Mouse (Mus musculus) brown adipose tissue, adult 24 weeks (tissue): ENCODE data around the gene Gusb. TPM values are rescaled to one million over a fixed set of nuclear protein-coding genes. Genes with fewer than 3 reads are reported as not detected.
A peak's percentile ranks its signal among the peaks of the same experiment; 100 is the strongest.
"Not testable (repeated sequence)": the region's sequence is repeated elsewhere in the genome, so short reads cannot be mapped to it uniquely, and the experiment has no call there.

Source experiments
- H3K27ac ChIP-seq: fragments of 200-500 bp; replicated peaks from 2 replicates; pipeline ENCODE4 v1.5.1; 2012; ENCODE audit warnings: low read depth, mild to moderate bottlenecking, low read length
- H3K4me1 ChIP-seq: fragments of 200-500 bp; 2 replicates; pipeline ENCODE4 v1.6.1; 2012; ENCODE audit warnings: low read length, mixed read lengths; ENCODE audit not compliant: control insufficient read depth, insufficient read depth, insufficient read length
- H3K4me3 ChIP-seq: fragments of 200-500 bp; 2 replicates; pipeline ENCODE4 v1.5.1; 2012; ENCODE audit warnings: low read depth, mild to moderate bottlenecking, low read length, moderate library complexity; ENCODE audit not compliant: insufficient read depth
- polyA plus RNA-seq: library from polyadenylated mRNA; stranded (reverse); fragments of >200 nt; gene quantifications from 2 replicates; pipeline ENCODE4 v1.2.4, GENCODE M21; 2012; ENCODE audit not compliant: missing spikeins, insufficient read depth, insufficient read length

Gene Gusb
- 16.5 and 18.5 TPM in 2 replicates for polyA plus RNA-seq

DNA sequence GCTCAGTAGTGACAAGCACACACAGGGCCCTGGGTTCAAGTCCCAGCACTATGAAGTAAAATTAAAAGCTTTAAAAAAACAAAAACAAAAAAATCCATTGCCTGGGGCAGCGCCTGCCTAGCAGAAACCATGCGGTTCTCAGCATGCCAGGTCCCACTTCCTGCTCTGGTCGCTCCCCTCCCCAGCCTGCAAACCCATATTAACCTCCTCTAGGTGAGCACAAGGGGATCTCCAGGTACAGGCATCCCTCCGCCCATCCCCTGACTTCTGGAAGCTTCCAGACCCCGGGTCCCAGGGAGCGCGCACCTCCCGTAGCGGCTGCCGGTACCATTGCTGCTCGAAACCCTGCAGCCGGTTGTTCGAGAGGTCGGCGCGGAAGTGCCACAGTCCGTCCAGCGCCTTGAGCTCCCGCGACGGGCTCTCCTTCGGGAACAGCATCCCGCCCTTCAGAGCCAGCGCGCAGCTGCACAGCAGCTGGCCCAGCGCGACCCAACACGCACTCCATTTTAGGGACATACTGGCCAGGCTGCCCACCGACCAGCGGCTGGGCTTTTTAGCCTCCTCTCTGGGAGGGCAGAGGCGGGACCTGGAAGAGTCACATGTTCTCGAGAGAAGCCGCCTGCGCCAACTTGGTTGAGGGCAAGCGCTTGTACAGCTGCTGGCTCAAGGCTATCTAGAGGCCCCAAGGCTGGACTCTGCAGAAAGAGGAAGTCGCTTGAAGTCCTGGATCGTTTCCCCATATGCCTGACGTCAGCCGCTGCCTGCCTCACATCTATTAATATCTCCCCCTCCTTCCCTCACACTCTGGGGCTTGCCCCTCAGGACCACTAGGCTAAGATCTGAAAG, at the start of gene Gusb:
TSS of gene Gusb (minus strand) at position 749 of the 846 bp plus-strand sequence.
- Histone ChIP-seq H3K27ac (peak within 1 kb of the TSS; percentile 96), H3K4me1 (peaks cover 8% of the 10 kb centered on the region; the same call in 1 of the 2 replicates), H3K4me3 (peak within 1 kb of the TSS; percentile 90)

DNA sequence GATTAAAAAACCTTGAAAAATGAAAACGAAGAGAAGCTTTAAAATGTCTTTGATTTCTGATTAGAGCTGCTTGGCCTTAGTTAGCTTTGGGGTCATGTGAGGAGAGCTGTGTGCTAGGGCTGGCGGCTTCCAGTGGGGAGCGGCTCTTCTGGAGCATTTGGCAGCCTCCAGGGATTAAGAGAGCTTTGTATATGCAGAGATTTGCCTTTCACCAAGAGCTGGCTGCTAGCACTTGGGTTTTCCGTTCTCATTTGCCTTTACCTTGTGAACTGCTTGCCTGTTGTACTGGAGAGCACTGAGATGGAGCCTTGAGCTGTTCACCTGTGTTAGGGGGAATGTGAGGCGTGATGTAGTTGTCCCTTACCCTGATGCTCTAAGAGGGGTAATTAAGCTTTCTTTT, 49.7 kb upstream of the Gusb start:
- no peak overlapping the region for H3K4me3 ChIP-seq
- H3K4me1 ChIP-seq = peaks cover 32% of the 10 kb centered on the region
- H3K27ac ChIP-seq = peak overlapping the region; percentile 10; the same call in 1 of the 2 replicates

DNA sequence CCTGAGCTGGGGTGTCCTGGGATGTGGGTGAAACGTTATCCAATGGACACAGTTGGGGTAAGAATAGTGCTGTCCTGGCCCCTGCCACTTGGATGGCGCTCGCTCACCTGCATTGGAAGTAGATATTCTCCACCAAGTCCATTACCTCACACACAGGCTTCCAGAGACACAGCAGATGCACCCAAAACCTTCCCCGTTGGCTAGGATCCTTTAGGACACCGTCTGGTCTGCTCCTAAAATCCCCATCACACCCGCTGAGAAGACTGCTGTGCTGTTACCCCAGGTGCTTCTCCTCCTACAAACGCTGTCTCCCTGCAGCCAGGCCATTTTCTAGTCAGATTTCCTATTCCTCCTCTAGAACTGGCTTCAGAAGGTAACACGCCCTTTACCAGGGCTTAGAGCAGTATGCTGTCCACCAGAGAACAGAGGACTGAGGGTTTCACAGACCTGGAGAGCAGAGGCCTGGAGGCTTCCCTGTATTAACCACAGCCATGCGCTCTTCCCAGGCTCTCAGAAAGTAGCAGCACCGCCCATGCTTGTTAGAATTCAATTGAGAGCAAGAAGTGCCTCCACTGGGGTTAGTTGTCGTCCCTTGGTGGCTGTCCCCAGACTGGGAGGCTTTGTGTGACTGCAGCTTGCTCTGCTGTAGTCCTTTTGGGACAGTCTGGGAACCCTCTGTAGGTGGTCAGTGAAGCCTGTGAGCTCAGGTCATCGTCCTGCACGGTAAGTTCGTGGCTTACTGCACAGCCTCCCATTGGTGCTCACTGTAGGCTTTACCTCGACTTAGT, 48.4 kb upstream of the Gusb start:
- peak overlapping the region; percentile 33 for H3K27ac ChIP-seq
- peaks cover 40% of the 10 kb centered on the region for H3K4me1 ChIP-seq
- no peak overlapping the region for H3K4me3 ChIP-seq

DNA sequence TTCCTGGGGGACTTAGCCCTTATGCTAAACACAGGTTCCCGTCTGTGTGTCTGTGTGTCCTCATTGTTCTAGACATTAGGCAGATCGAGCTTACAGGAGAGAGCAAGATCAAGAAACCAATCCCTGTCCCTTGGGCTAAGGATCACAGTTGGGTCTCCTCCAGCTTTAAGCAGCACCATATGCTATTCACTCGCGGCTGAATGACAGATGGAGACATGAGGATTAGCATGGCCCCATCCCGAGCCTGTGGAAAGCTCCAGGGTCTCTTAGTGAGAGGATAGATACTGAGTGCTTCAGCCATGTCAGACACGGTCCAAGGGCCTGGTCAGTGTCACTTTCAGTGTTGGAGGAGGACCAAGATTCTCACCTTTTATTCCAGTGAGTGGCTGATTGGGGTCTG, 47.6 kb upstream of the Gusb start:
- H3K4me3 ChIP-seq = no peak overlapping the region
- H3K4me1 ChIP-seq = peaks cover 48% of the 10 kb centered on the region
- H3K27ac ChIP-seq = no peak overlapping the region; the same call in 1 of the 2 replicates

DNA sequence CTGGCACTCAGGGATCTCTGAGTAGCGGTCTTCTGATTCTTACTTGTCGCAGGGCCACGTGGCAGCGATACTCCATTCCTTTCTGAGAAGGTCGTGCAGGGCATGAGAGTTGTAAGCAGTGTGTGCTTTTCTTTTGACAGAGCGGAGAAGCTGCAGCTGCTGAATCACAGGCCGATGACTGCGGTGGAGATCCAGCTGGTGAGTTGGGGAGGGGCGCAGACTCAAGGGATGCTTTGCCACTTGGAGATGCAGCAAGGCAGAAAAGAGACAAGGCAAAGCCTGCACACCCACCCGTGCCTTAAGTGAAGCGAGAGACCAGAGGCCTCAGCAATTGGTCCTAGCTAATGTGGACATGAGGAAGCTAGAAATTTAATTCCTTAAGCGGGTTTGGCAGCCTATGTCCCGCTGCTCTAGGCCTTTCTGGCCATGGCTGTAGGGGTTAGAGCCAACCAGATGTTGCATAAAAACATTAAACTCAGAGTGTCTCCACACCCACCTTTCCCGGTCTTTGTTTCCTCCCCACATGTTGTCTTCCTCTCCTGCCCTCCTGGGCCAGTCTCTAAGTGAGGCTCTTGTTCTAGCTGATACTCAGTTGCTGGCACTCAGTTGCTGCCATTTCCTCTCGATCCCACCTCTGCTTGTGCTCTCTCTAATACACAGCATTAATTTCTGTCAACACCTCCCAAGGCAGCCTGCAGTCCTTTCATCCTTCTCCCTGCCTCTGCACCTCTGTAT, 46.1 kb upstream of the Gusb start:
- no peak overlapping the region for H3K4me3 ChIP-seq
- peak overlapping the region; percentile 63 for H3K27ac ChIP-seq

DNA sequence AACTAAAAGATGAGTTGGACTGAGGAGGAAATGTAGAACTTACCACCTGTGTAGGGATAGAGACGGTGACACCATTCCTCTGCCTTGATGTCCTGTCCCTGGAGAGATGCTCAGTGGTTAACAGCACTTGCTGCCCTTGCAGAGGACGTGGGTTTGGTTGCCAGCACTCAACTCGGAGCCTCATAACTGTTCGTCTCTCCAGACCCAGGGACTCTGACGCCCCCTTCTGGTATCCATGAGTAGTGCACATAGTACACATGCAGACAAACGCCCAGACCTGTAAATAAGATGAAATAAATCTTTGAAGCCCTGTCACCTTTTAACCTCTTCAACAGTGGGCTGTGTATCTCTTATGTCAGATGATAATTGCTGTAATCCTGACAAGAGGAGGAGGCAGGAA, 44.2 kb upstream of the Gusb start:
- Histone ChIP-seq H3K27ac (peak overlapping the region; percentile 69), H3K4me1 (peaks cover 48% of the 10 kb centered on the region), H3K4me3 (no peak overlapping the region)

More for the DNA sequence above, 46.1 kb upstream of the Gusb start:
- H3K4me1 ChIP-seq = peaks cover 57% of the 10 kb centered on the region

DNA sequence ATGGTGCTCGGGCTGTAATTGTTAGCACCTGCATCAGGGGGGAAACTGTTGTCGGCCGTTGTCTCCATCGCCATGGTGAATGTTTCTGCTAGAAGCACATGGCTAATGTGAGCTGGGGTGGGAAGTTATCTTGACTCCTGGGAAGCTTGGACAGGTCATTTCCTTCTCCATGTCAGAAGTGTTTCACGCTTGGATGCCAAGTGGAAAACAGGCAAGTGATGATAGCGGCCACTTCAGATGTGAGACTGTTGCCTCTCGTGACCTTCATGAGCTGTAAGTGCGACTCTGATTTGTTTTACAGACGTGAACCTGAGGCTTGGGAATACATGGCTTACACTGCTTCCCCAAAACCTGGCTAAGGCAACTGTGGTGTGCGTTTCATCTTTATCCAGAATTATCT, 43.7 kb upstream of the Gusb start:
- H3K4me3 ChIP-seq = no peak overlapping the region
- H3K4me1 ChIP-seq = peaks cover 47% of the 10 kb centered on the region
- H3K27ac ChIP-seq = peak overlapping the region; percentile 69

DNA sequence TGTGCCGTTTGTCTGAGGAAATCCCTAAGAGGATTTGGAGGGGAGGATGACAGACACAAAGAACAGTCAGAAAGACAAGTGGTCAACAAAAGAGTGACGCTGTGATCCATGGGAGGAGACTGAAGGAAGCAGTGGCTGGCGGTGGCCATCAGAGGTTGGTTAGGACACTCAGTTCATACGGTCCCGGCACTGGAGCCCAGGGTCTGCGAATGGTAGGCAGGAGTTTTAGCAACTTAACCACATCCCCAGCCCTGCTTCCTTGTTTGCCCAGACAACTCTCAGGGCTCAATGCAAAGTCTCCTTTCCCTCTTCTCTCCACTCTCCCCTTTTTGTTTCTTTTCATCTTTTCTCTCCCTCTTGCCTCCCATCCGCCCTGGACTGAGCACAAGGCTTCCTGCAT, 43.3 kb upstream of the Gusb start:
- peak overlapping the region; percentile 69 for H3K27ac ChIP-seq
- H3K4me3 ChIP-seq = no peak overlapping the region
- H3K4me1 ChIP-seq = peaks cover 43% of the 10 kb centered on the region

DNA sequence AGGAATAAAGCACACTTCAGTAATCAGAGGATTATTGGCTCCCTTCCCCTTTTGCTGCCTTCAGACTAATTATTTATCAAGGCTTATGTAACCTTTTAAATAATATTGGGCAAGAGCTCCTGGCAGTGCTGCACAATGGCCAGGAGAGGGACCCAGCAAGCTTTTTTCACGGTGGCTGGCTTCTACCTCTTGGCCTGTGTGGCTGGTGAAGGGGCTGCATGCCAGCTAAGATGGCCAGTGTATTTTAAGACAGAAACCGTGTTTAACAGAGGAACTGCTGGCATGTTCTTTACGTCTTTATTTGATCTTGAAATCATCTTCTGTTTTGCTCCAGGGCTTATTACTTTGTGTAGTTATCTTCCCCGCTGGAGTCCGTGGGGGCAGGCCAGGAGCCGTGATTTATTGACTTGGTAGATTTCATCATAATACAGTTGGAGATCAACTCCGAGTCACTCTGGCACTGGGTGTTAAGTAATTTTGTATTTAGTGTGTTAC, 41.4 kb upstream of the Gusb start:
- Histone ChIP-seq H3K4me1 (peaks cover 37% of the 10 kb centered on the region), H3K27ac (peak overlapping the region; percentile 32; the same call in 1 of the 2 replicates), H3K4me3 (no peak overlapping the region)

DNA sequence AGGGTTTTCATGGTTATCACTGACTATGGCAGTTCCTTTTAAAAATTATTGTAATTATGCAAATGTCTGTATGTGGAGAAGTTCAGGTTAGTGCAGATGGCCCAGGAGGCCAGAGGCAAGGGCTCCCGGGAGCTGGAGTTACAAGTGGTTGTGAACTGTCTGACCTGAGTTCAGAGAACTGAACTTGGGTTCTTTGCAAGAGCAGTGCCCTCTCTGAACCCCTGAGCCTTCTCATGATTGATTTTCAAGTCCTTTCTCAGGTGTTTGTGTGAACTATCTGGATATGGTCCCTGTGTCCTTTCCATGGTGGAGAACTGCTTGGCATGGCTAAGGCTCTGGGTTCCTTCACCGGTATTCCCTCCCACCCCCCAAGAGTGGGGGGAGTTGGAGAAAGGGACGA, 40.9 kb upstream of the Gusb start:
- peaks cover 33% of the 10 kb centered on the region for H3K4me1 ChIP-seq
- peak overlapping the region; percentile 32; the same call in 1 of the 2 replicates for H3K27ac ChIP-seq
- H3K4me3 ChIP-seq = no peak overlapping the region

DNA sequence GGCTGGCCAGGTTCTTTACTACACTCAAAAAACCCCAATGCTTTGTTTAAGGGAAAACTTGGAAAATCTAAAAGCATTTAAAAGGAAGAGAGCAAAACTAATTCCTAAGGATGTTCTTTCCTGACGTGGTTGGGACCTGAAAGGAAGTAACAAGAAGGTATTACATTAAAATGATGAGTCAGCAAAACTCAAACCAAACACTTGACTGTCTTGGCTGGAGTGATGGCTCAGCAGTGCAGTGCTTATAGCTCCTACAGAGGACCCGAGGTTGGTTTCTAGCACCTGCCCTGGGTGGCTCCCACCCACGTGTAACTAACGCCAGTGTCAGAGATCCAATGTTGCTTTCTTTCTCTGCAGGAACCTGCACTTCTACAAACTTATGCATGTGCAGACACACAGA, 38.4 kb upstream of the Gusb start:
- H3K4me1 ChIP-seq = peaks cover 20% of the 10 kb centered on the region
- H3K4me3 ChIP-seq = no peak overlapping the region
- no peak overlapping the region for H3K27ac ChIP-seq

DNA sequence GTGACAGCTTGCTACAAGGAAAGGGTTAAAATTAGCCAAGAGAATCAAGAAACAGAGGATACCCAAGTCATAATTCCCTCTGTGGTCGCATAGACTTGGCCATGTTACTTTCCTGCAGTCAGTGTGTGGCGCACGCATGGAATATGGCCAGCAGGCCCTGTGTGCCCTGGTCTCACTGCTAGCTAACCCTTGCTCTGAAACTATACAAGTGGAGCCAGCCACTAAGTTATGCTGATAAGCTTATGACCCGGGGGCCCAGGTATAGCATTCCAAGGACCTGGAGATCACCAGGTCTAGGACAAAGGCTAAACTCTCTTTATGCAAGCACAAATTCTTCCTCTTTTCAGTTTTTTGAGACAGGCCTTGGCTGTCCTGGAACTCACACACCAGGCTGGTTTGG, 37.9 kb upstream of the Gusb start:
- no peak overlapping the region for H3K4me3 ChIP-seq
- peaks cover 15% of the 10 kb centered on the region for H3K4me1 ChIP-seq
- H3K27ac ChIP-seq = no peak overlapping the region

DNA sequence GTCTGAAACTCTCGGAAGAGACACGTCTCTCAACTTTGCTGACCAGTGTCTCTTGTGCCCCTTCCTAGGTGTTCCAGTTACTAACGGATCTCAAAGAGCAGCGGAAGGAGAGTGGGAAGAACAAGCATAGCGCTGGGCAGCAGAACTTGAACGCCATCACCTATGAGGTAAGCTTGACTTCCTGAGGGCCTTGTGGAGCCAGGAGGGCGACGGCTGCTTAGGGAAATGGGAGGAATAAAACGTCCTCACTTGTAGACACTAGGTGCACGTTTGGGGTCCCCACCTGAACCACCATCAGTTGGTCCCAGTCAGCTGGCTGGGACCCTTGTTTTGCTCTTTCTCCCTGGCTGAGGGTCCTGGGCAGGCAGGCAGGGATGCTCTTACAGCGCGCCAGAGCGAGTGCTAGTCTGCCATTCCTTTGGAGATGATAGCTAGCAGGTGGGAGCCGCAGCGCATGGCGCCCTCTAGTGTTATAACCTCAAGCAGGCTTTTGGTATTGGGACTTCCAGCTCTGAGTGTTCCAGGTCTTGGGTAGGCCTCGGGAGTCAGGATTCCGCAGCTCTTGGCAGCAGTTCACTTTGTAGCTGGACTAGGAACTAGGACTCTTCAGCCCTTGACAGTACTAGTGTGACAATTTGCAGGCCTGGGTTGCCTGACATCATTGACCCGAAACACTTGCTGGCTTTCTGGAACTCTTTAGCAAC, 35.1 kb upstream of the Gusb start:
- Histone ChIP-seq H3K4me1 (0 out of 2 replicates have a peak, but pooled peaks cover 2% of the 10 kb centered on the region), H3K27ac (no peak overlapping the region), H3K4me3 (no peak overlapping the region)

DNA sequence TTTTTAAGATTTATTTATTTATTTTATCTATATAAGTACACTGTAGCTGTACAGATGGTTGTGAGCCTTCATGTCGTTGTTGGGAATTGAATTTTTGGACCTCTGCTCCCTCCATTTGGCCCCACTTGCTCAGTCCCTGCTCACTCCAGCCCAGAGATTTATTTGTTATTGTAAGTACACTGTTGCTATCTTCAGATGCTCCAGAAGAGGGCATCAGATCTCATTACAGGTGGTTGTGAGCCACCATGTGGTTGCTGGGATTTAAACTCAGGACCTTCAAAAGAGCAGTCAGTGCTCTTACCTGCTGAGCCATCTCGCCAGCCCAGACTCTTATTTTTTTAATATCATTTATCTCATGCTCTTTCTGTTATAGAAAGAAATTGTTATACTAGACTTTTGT, 33.5 kb upstream of the Gusb start:
- not testable (repeated sequence) for H3K4me3 ChIP-seq, H3K4me1 ChIP-seq, H3K27ac ChIP-seq
